Mouse (Mus musculus) neural tube, embryonic 11.5 days (tissue): ENCODE results near the gene Ddr1. TPM values are rescaled to one million over a fixed set of nuclear protein-coding genes. Genes with fewer than 3 reads are reported as not detected.
"Not testable (repeated sequence)": the region's sequence is repeated elsewhere in the genome, so short reads cannot be mapped to it uniquely, and the experiment has no call there.

Source experiments
- ATAC-seq: fragments of 200-750 bp; cut with Nextera tagmentation; 2 replicates; pipeline ENCODE4 v1.8.0; 2017; ENCODE audit warnings: moderate number of reproducible peaks, mild to moderate bottlenecking, moderate TSS enrichment, moderate library complexity; ENCODE audit not compliant: insufficient read depth, low FRiP score, low TSS enrichment
- DNase-seq: peaks from one replicate; pipeline ENCODE4 v3.0.0-alpha.2; 2015; ENCODE audit warnings: low spot score
- H3K27ac ChIP-seq: fragments of 300-500 bp; sonication (generic); 2 replicates; pipeline ENCODE4 v1.5.1; 2014; ENCODE audit warnings: low read depth, mild to moderate bottlenecking, low read length
- H3K27me3 ChIP-seq: fragments of 300-500 bp; sonication (generic); 2 replicates; pipeline ENCODE4 v1.6.1; 2014; ENCODE audit warnings: mild to moderate bottlenecking, low read length, mixed read lengths; ENCODE audit not compliant: control insufficient read depth, insufficient read depth
- H3K36me3 ChIP-seq: fragments of 300-500 bp; sonication (generic); 2 replicates; pipeline ENCODE4 v1.6.1; 2014; ENCODE audit warnings: mild to moderate bottlenecking, low read length, moderate library complexity, mixed read lengths; ENCODE audit not compliant: control insufficient read depth, insufficient read depth
- H3K4me1 ChIP-seq: fragments of 300-500 bp; sonication (generic); 2 replicates; pipeline ENCODE4 v1.6.1; 2014; ENCODE audit warnings: low read length, mixed read lengths; ENCODE audit not compliant: control insufficient read depth, insufficient read depth
- H3K4me2 ChIP-seq: fragments of 300-500 bp; sonication (generic); 2 replicates; pipeline ENCODE4 v1.6.1; 2014; ENCODE audit warnings: low read depth, mild to moderate bottlenecking, moderate library complexity
- H3K4me3 ChIP-seq: fragments of 300-500 bp; sonication (generic); 2 replicates; pipeline ENCODE4 v1.5.1; 2014; ENCODE audit warnings: low read depth, low read length
- H3K9ac ChIP-seq: fragments of 300-500 bp; sonication (generic); 2 replicates; pipeline ENCODE4 v1.6.1; 2014; ENCODE audit warnings: mild to moderate bottlenecking, low read length
- H3K9me3 ChIP-seq: fragments of 300-500 bp; sonication (generic); 2 replicates; pipeline ENCODE4 v1.6.1; 2016; ENCODE audit warnings: low read length; ENCODE audit not compliant: control insufficient read depth
- WGBS: fragments of 180-500 bp; shearing (Covaris S2); extraction: QIAGEN DNeasy Blood & Tissue Kit; methylation state at CpG from one replicate; pipeline ENCODE4 v1.1.7; 2014; 5-methylcytosine and 5-hydroxymethylcytosine counted together
- polyA plus RNA-seq: library from polyadenylated mRNA; unstranded; fragments of >200 nt; fragmentation: Nextera tagmentation; extraction: Ambion mirVana; gene quantifications from 2 replicates; pipeline ENCODE4 v1.2.1, GENCODE M21; 2014

Ddr1 gene
- polyA plus RNA-seq, 1 experiment from 2014 or later, result 98.1 TPM

- no peak overlapping the region for H3K27ac ChIP-seq
- DNase-seq (peak; percentile 47), ATAC-seq (no peak)
- no peak overlapping the region for H3K4me2 ChIP-seq
- no peaks in the 10 kb centered on the region for H3K36me3 ChIP-seq
- H3K4me1 ChIP-seq, result no peaks in the 10 kb centered on the region
- H3K27me3 ChIP-seq, result no peaks in the 10 kb centered on the region
- H3K4me3 ChIP-seq, result no peak overlapping the region
- no peak overlapping the region for H3K9ac ChIP-seq
- WGBS, result 24% methylated on average over 6 of the region's 6 CpGs
- H3K9me3 ChIP-seq, result no peaks in the 10 kb centered on the region
These were observed 35.3 kb upstream of the Ddr1 start for GRCm38 (mm10) chr17:35739675-35740074.

GRCm38 (mm10) chr17:35737743-35738142 is 33.3 kb upstream of the Ddr1 start:
- no peak overlapping the region for H3K4me2 ChIP-seq
- DNase-seq (peak; percentile 83), ATAC-seq (peak; percentile 72; the same call in 1 of the 2 replicates)
- H3K4me3 ChIP-seq, result no peak overlapping the region
- no peaks in the 10 kb centered on the region for H3K4me1 ChIP-seq
- no peaks in the 10 kb centered on the region for H3K9me3 ChIP-seq
- no peak overlapping the region for H3K27ac ChIP-seq
- no peaks in the 10 kb centered on the region for H3K27me3 ChIP-seq
- 12% methylated on average over 12 of the region's 12 CpGs for WGBS
- H3K36me3 ChIP-seq, result no peaks in the 10 kb centered on the region
- H3K9ac ChIP-seq, result no peak overlapping the region

GRCm38 (mm10) chr17:35736280-35736960 is 32.0 kb upstream of the Ddr1 start:
- Histone ChIP-seq H3K36me3 (no peaks in the 10 kb centered on the region), H3K9ac (no peak overlapping the region), H3K27me3 (no peaks in the 10 kb centered on the region), H3K27ac (no peak overlapping the region), H3K4me1 (no peaks in the 10 kb centered on the region), H3K4me3 (no peak overlapping the region), H3K4me2 (no peak overlapping the region), H3K9me3 (no peaks in the 10 kb centered on the region)
- WGBS, result 42% methylated on average over 12 of the region's 12 CpGs
- DNase-seq, result peak; percentile 74
- ATAC-seq, result no peak

- ATAC-seq (no peak), DNase-seq (no peak)
- H3K36me3 ChIP-seq, result no peaks in the 10 kb centered on the region
- no peaks in the 10 kb centered on the region for H3K9me3 ChIP-seq
- H3K4me2 ChIP-seq, result no peak overlapping the region
- no peaks in the 10 kb centered on the region for H3K27me3 ChIP-seq
- H3K27ac ChIP-seq, result no peak overlapping the region
- H3K4me3 ChIP-seq, result no peak overlapping the region
- H3K9ac ChIP-seq, result no peak overlapping the region
- 92% methylated on average over 2 of the region's 2 CpGs for WGBS
- no peaks in the 10 kb centered on the region for H3K4me1 ChIP-seq
These were observed 30.1 kb upstream of the Ddr1 start for GRCm38 (mm10) chr17:35734478-35734877.

GRCm38 (mm10) chr17:35733398-35733797 is 29.0 kb upstream of the Ddr1 start:
- DNase-seq (no peak), ATAC-seq (no peak)
- Histone ChIP-seq H3K36me3 (no peaks in the 10 kb centered on the region), H3K4me1 (no peaks in the 10 kb centered on the region), H3K27me3 (no peaks in the 10 kb centered on the region), H3K4me3 (no peak overlapping the region), H3K27ac (no peak overlapping the region), H3K9ac (no peak overlapping the region), H3K4me2 (no peak overlapping the region), H3K9me3 (no peaks in the 10 kb centered on the region)
- WGBS, result 91% methylated on average over 2 of the region's 2 CpGs

- no peaks in the 10 kb centered on the region for H3K36me3 ChIP-seq
- no peaks in the 10 kb centered on the region for H3K4me1 ChIP-seq
- WGBS, result 72% methylated on average over 10 of the region's 10 CpGs
- no peaks in the 10 kb centered on the region for H3K9me3 ChIP-seq
- DNase-seq, result no peak
- H3K9ac ChIP-seq, result no peak overlapping the region
- no peak for ATAC-seq
- no peak overlapping the region for H3K4me3 ChIP-seq
- H3K27me3 ChIP-seq, result no peaks in the 10 kb centered on the region
- no peak overlapping the region for H3K4me2 ChIP-seq
- no peak overlapping the region for H3K27ac ChIP-seq
These were observed 27.2 kb upstream of the Ddr1 start for GRCm38 (mm10) chr17:35731431-35732145.

- not testable (repeated sequence) for H3K9me3 ChIP-seq, H3K36me3 ChIP-seq, H3K9ac ChIP-seq, H3K4me2 ChIP-seq, H3K4me3 ChIP-seq, H3K4me1 ChIP-seq, ATAC-seq, H3K27me3 ChIP-seq, DNase-seq, H3K27ac ChIP-seq
- 80% methylated on average over 3 of the region's 3 CpGs for WGBS
These were observed 25.7 kb upstream of the Ddr1 start for GRCm38 (mm10) chr17:35730112-35730511.

- DNase-seq (no peak), ATAC-seq (no peak)
- 80% methylated on average over 4 of the region's 4 CpGs for WGBS
- Histone ChIP-seq H3K4me2 (no peak overlapping the region), H3K4me1 (no peaks in the 10 kb centered on the region), H3K27ac (no peak overlapping the region), H3K9ac (no peak overlapping the region), H3K9me3 (no peaks in the 10 kb centered on the region), H3K4me3 (no peak overlapping the region), H3K27me3 (no peaks in the 10 kb centered on the region), H3K36me3 (no peaks in the 10 kb centered on the region)
These were observed 24.4 kb upstream of the Ddr1 start for GRCm38 (mm10) chr17:35728821-35729220.
